Mouse (Mus musculus): ENCODE results near the gene Baz1b. TPM values are rescaled to one million over a fixed set of nuclear protein-coding genes. Genes with fewer than 3 reads are reported as not detected.

Baz1b gene
- polyA plus RNA-seq, 1 experiment from 2014 or later: 70.9 TPM

DNA sequence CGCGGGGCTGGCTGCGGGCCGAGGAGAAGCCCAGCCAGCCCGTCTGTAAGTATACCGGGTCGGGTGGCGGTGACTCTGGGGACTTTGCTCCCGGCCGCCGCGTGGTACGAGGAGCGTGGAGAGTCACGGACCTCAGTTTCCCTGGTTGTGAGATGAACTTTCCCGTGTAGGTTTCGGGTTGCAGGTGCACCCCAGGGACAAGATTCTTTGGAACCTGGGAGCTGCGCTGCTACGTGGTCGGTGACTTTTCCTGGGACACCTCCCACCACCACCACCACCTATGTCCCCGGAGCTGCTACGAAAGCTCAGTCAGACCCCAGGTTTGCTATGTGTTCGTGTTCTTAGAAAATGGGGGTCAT, 37.3 kb upstream of the Baz1b start:
- Histone ChIP-seq H3K27ac (ENCODE audit: low read depth) (peak overlapping the region; percentile 97), H3K27me3 (ENCODE audit: insufficient read depth, low read length) (no peaks in the 10 kb centered on the region), H3K36me3 (ENCODE audit: insufficient read depth) (peaks cover 27% of the 10 kb centered on the region), H3K9me3 (ENCODE audit: low read depth, low read length) (no peaks in the 10 kb centered on the region), H3K4me2 (peak overlapping the region; percentile 82), H3K4me1 (ENCODE audit: insufficient read depth) (peaks cover 4% of the 10 kb centered on the region; the same call in 1 of the 2 replicates), H3K4me3 (ENCODE audit: low read depth, low read length) (peak overlapping the region; percentile 88), H3K9ac (peak overlapping the region; percentile 75)
- no peak for ATAC-seq (ENCODE audit: insufficient read depth)
- DNase-seq: peak; percentile 24
- WGBS: 0% methylated on average over 23 of the region's 23 CpGs
- TF ChIP-seq CTCF (IDR thresholded peaks at IDR 0.05; ENCODE audit: low read depth): no peak

DNA sequence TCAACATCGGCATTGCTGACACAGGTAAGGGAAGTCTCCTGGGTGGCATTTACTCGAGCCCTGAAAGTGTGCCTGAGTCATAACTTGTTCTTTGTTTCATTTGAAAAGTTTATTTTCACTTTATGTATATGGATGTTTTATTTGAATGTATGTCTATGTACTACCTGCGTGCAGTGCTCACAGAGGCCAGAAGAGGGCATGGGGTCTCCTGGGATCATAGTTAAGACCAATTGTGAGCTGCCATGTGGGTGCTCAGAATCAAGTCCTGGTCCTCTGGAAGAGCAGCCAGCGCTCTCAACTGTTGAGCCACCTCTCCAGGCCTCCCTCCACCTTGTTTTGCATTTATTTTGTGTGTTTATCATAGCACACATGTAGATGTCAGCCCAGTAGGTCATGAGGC, 30.6 kb upstream of the Baz1b start:
- Histone ChIP-seq H3K27ac (ENCODE audit: low read depth) (no peak overlapping the region), H3K4me1 (ENCODE audit: insufficient read depth) (no peaks in the 10 kb centered on the region), H3K9ac (no peak overlapping the region), H3K36me3 (ENCODE audit: insufficient read depth) (peaks cover 91% of the 10 kb centered on the region), H3K9me3 (ENCODE audit: low read depth, low read length) (no peaks in the 10 kb centered on the region), H3K4me2 (no peak overlapping the region), H3K27me3 (ENCODE audit: insufficient read depth, low read length) (no peaks in the 10 kb centered on the region), H3K4me3 (ENCODE audit: low read depth, low read length) (no peak overlapping the region)
- peak; percentile 8 for DNase-seq
- no peak for ATAC-seq (ENCODE audit: insufficient read depth)
- WGBS: 96% methylated on average over 4 of the region's 4 CpGs
- TF ChIP-seq CTCF (IDR thresholded peaks at IDR 0.05; ENCODE audit: low read depth): peak; percentile 32; the same call in 1 of the 2 replicates

DNA sequence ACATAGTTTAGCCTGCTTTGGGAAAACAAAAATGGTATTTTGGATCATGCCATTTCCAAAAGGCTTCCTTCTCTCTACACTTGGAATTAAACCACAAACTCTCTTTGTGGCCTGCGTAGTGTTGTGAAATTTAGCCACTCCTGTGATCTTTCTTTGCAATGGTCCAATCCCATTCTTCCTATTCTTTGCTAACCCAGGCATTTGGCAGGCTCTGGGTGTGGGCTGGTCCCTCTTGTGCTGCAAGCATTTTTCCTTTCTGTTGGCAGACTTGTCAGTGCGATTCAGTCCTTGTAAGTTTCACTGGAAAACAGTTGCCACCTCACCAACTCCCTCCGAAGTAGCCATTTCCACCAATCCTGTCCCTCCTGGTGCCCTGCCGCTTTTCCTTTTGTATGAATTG, 25.8 kb upstream of the Baz1b start:
- H3K27me3 ChIP-seq (ENCODE audit: insufficient read depth, low read length): no peaks in the 10 kb centered on the region
- no peaks in the 10 kb centered on the region for H3K9me3 ChIP-seq (ENCODE audit: low read depth, low read length)
- no peaks in the 10 kb centered on the region for H3K4me1 ChIP-seq (ENCODE audit: insufficient read depth)
- H3K36me3 ChIP-seq (ENCODE audit: insufficient read depth): peaks cover 67% of the 10 kb centered on the region
- 95% methylated on average over 4 of the region's 4 CpGs for WGBS
- no peak for TF ChIP-seq CTCF (IDR thresholded peaks at IDR 0.05; ENCODE audit: low read depth)
- no peak for DNase-seq
- no peak for ATAC-seq (ENCODE audit: insufficient read depth)
- no peak overlapping the region for H3K4me2 ChIP-seq
- no peak overlapping the region for H3K4me3 ChIP-seq (ENCODE audit: low read depth, low read length)
- no peak overlapping the region for H3K9ac ChIP-seq
- H3K27ac ChIP-seq (ENCODE audit: low read depth): no peak overlapping the region

DNA sequence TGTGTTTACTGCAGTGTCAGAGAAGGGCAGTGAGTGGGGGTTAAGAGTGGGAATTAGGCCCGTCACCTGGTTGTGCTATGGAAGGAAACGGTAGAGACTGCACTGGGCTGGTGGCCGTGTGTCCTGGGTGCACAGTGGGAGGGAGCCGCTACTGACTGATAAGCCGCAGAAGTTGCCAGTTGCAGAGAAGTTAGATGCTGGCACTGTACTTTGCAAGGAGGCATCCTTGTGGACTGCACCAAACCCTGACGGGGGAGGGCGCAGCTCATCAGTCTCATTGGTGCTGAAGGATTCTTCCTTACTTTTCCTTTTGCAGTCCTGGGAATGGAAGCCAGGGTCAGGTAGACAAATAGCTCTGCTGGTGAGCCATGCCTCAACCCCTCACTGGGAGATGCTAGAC, 25.4 kb upstream of the Baz1b start:
- H3K4me3 ChIP-seq (ENCODE audit: low read depth, low read length): no peak overlapping the region
- no peak overlapping the region for H3K4me2 ChIP-seq
- TF ChIP-seq CTCF (IDR thresholded peaks at IDR 0.05; ENCODE audit: low read depth): no peak
- ATAC-seq (ENCODE audit: insufficient read depth) (no peak), DNase-seq (no peak)
- no peak overlapping the region for H3K27ac ChIP-seq (ENCODE audit: low read depth)
- no peaks in the 10 kb centered on the region for H3K9me3 ChIP-seq (ENCODE audit: low read depth, low read length)
- H3K36me3 ChIP-seq (ENCODE audit: insufficient read depth): peaks cover 63% of the 10 kb centered on the region
- no peaks in the 10 kb centered on the region for H3K27me3 ChIP-seq (ENCODE audit: insufficient read depth, low read length)
- 81% methylated on average over 7 of the region's 7 CpGs for WGBS
- no peak overlapping the region for H3K9ac ChIP-seq
- no peaks in the 10 kb centered on the region for H3K4me1 ChIP-seq (ENCODE audit: insufficient read depth)

GRCm38 (mm10) chr5:135162361-135162760, 24.7 kb upstream of the Baz1b start:
- TF ChIP-seq CTCF (IDR thresholded peaks at IDR 0.05; ENCODE audit: low read depth): no peak
- H3K4me2 ChIP-seq: no peak overlapping the region
- 94% methylated on average over 8 of the region's 8 CpGs for WGBS
- no peak overlapping the region for H3K9ac ChIP-seq
- peaks cover 56% of the 10 kb centered on the region for H3K36me3 ChIP-seq (ENCODE audit: insufficient read depth)
- no peaks in the 10 kb centered on the region for H3K9me3 ChIP-seq (ENCODE audit: low read depth, low read length)
- no peaks in the 10 kb centered on the region for H3K27me3 ChIP-seq (ENCODE audit: insufficient read depth, low read length)
- H3K27ac ChIP-seq (ENCODE audit: low read depth): no peak overlapping the region
- DNase-seq (no peak), ATAC-seq (ENCODE audit: insufficient read depth) (no peak)
- no peak overlapping the region for H3K4me3 ChIP-seq (ENCODE audit: low read depth, low read length)
- no peaks in the 10 kb centered on the region for H3K4me1 ChIP-seq (ENCODE audit: insufficient read depth)

- DNase-seq (no peak), ATAC-seq (ENCODE audit: insufficient read depth) (no peak)
- no peak for TF ChIP-seq CTCF (IDR thresholded peaks at IDR 0.05; ENCODE audit: low read depth)
- 75% methylated on average over 6 of the region's 6 CpGs for WGBS
- no peak overlapping the region for H3K9ac ChIP-seq
- H3K9me3 ChIP-seq (ENCODE audit: low read depth, low read length): no peaks in the 10 kb centered on the region
- H3K36me3 ChIP-seq (ENCODE audit: insufficient read depth): peaks cover 53% of the 10 kb centered on the region
- H3K27me3 ChIP-seq (ENCODE audit: insufficient read depth, low read length): no peaks in the 10 kb centered on the region
- no peaks in the 10 kb centered on the region for H3K4me1 ChIP-seq (ENCODE audit: insufficient read depth)
- no peak overlapping the region for H3K4me3 ChIP-seq (ENCODE audit: low read depth, low read length)
- no peak overlapping the region for H3K4me2 ChIP-seq
- no peak overlapping the region for H3K27ac ChIP-seq (ENCODE audit: low read depth)
Measured at GRCm38 (mm10) chr5:135162821-135163220, 24.2 kb upstream of the Baz1b start.

GRCm38 (mm10) chr5:135166909-135167308, 20.2 kb upstream of the Baz1b start:
- no peak overlapping the region for H3K27ac ChIP-seq (ENCODE audit: low read depth)
- H3K27me3 ChIP-seq (ENCODE audit: insufficient read depth, low read length): no peaks in the 10 kb centered on the region
- peaks cover 6% of the 10 kb centered on the region for H3K4me1 ChIP-seq (ENCODE audit: insufficient read depth)
- 83% methylated on average over 4 of the region's 4 CpGs for WGBS
- ATAC-seq (ENCODE audit: insufficient read depth) (no peak), DNase-seq (no peak)
- no peak overlapping the region for H3K4me3 ChIP-seq (ENCODE audit: low read depth, low read length)
- H3K36me3 ChIP-seq (ENCODE audit: insufficient read depth): peaks cover 26% of the 10 kb centered on the region
- H3K9ac ChIP-seq: no peak overlapping the region
- no peaks in the 10 kb centered on the region for H3K9me3 ChIP-seq (ENCODE audit: low read depth, low read length)
- TF ChIP-seq CTCF (IDR thresholded peaks at IDR 0.05; ENCODE audit: low read depth): no peak
- no peak overlapping the region for H3K4me2 ChIP-seq

- no peak overlapping the region for H3K27ac ChIP-seq (ENCODE audit: low read depth)
- peaks cover 6% of the 10 kb centered on the region for H3K4me1 ChIP-seq (ENCODE audit: insufficient read depth)
- H3K9ac ChIP-seq: no peak overlapping the region
- no peak overlapping the region; the same call in 1 of the 2 replicates for H3K4me2 ChIP-seq
- no peak for TF ChIP-seq CTCF (IDR thresholded peaks at IDR 0.05; ENCODE audit: low read depth)
- H3K27me3 ChIP-seq (ENCODE audit: insufficient read depth, low read length): no peaks in the 10 kb centered on the region
- no peak for DNase-seq
- H3K9me3 ChIP-seq (ENCODE audit: low read depth, low read length): no peaks in the 10 kb centered on the region
- no peak overlapping the region for H3K4me3 ChIP-seq (ENCODE audit: low read depth, low read length)
- H3K36me3 ChIP-seq (ENCODE audit: insufficient read depth): peaks cover 26% of the 10 kb centered on the region
- ATAC-seq (ENCODE audit: insufficient read depth): no peak
- WGBS: 92% methylated on average over 4 of the region's 4 CpGs
Measured at GRCm38 (mm10) chr5:135167469-135167868, 19.6 kb upstream of the Baz1b start.
